Mouse (Mus musculus) mouse embryonic stem cell (cell line): Measurements from ENCODE around the gene Nkd1.

Source experiments
- in situ Hi-C, 2 experiments: fragments of 300-500 bp; cut with MboI; formaldehyde crosslinking; loops; 1 replicate in 1 of 2; 3 replicates in 1 of 2; pipeline ENCODE4 v1.14.3; 2019 to 2020; ENCODE audit warnings: low sequenced_read_pairs in 2 of 2, low pct_unique_long_range_greater_than_20kb in 1 of 2, mixed read lengths in 1 of 2; ENCODE audit not compliant: unreplicated experiment in 1 of 2

The Nkd1 gene

DNA sequence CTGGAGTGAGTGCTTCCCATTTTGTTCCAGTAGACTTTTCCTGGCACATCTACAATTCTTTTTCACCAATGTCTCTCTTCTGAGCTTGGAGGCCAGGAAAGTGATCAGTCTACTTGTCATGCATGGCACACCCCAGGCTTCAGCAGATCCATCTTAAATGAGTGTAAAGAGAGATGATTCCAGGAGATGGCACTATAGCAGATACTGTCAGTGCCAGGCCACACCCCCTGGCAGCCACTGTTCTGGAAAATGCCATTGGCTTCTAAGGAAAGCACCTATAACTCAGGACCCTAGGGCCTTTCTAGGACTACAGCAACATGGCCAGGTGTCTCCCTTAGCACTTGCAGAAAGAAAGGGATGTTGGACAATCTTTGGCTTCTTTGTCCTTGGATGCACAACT lies 109.9 kb downstream of the Nkd1 start:
- in situ Hi-C loops = no loop called here

DNA sequence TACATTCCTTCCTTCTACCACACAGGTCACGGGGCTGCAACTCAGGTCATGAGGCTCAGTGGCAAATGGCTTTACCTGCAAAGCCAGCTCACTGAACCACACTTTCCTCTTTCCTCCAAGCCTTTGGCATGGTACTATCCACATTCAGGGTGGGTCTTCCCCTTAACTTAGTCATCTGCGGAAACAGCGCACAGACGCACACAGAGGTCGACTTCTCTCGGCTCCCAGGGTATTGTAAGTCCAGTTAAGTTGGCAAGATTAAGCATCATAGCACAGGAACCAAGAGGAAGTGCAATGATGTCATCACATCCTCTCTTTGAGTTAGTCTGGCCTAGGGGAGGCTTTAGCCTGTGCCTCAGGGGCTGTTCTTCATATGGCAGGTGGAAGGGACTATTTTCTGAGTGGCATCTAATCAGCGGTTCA lies 112.2 kb downstream of the Nkd1 start:
- in situ Hi-C loops = no loop called here

GRCm38 (mm10) chr8:88635474-88636397 lies 114.6 kb downstream of the Nkd1 start, which contains the start of gene Snx20:
TSS of gene Snx20 (minus strand) at chr8:88636128.
- in situ Hi-C loops = no loop called here

GRCm38 (mm10) chr8:88637092-88638000 lies 116.2 kb downstream of the Nkd1 start:
- in situ Hi-C loops = no loop called here

DNA sequence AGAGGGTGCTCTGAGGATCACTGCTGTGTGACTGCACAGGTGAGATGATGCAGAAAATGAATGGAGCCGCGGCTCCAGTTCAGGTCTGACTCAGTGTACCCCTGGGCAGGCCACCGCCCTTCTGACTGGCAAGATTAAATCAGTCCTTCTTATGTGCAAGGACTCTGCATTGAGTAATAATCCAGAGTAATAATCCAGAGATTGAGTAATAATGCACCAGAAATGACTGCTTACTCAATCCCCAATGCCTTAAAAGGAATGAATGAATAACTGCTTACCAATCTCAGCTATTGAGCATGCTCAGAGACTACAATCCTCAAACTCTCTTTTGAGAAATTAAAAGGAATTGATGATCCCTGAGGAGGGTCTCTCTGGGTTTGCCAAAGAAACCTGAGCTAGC lies 117.8 kb downstream of the Nkd1 start:
- in situ Hi-C loops = no loop called here

- in situ Hi-C loops = no loop called here
Observed at GRCm38 (mm10) chr8:88642734-88643564, 121.8 kb downstream of the Nkd1 start.
